In the genomic region with DNA sequence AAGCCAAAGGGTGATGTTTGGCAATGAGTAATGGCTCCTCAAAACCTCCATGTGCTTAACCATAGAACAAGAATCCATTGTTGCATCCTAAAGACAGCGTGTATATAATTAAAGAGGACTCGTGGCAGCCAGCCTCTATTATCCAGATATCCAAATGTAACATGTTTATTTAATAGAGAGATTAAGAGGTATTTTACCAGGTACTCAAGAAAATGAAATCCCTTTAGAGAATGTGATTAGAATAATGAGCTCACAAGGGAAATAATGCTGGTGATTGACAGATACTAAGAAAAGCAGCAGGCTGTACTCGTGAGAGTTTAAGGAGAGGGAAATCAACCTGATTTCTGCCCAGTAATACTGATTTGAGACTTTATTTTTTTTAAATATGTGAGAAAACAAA, we compare ENCODE assay signal across 23 mouse cellular contexts.
"Had no signal": no experiment of that assay in that cellular context is flagged by ENCODE, and none has a peak within 500 bp of the region (broad histone marks: within the 10 kb centered on the region; RNA-seq: fewer than 3 reads in every experiment).

No protein-coding gene starts in this region.

- H3K9me3 ChIP-seq: heart, embryonic 10.5 days; heart, embryonic 12.5 days; hindbrain, embryonic 10.5 days; hindbrain, embryonic 12.5 days; intestine, embryonic 15.5 days; limb, embryonic 10.5 days; limb, embryonic 12.5 days had no signal

- H3K4me1 ChIP-seq: heart, embryonic 10.5 days; heart, embryonic 12.5 days; hindbrain, embryonic 10.5 days; hindbrain, embryonic 12.5 days; intestine, embryonic 15.5 days; limb, embryonic 10.5 days; limb, embryonic 12.5 days had no signal

- H3K27me3 ChIP-seq: heart, embryonic 12.5 days; hindbrain, embryonic 12.5 days; intestine, embryonic 15.5 days; limb, embryonic 12.5 days had no signal

- H3K36me3 ChIP-seq: heart, embryonic 10.5 days; heart, embryonic 12.5 days; hindbrain, embryonic 10.5 days; hindbrain, embryonic 12.5 days; intestine, embryonic 15.5 days; limb, embryonic 10.5 days; limb, embryonic 12.5 days had no signal

- ATAC-seq: hindbrain, embryonic 16.5 days; inflammation-experienced regulatory T-cells, adult 6 months; intestine, embryonic 15.5 days; intestine, postnatal 0 days had no signal

- H3K4me2 ChIP-seq: heart, embryonic 12.5 days; hindbrain, embryonic 12.5 days; hindbrain, embryonic 14.5 days; intestine, embryonic 15.5 days; limb, embryonic 12.5 days had no signal

- DNase-seq: gastrocnemius, postnatal 14 days; gastrocnemius, postnatal 36 days; heart, adult 18-20 months; heart, postnatal 10 days; heart, postnatal 4 days; kidney, adult 18-20 months; kidney, adult 8-10 months; kidney, postnatal 10 days; kidney, postnatal 25 days; kidney, postnatal 4 days; liver had no signal

- H3K27ac ChIP-seq: heart, embryonic 10.5 days; hindbrain, embryonic 10.5 days; hindbrain, embryonic 12.5 days; hindbrain, embryonic 14.5 days; intestine, embryonic 15.5 days; left cerebral cortex, adult 2 months; limb, embryonic 10.5 days; limb, embryonic 12.5 days had no signal

- H3K4me3 ChIP-seq: heart, embryonic 10.5 days; heart, embryonic 12.5 days; hindbrain, embryonic 10.5 days; hindbrain, embryonic 12.5 days; intestine, embryonic 15.5 days; left cerebral cortex, adult 2 months; limb, embryonic 10.5 days; limb, embryonic 12.5 days had no signal

- H3K9ac ChIP-seq: heart, embryonic 12.5 days; hindbrain, embryonic 12.5 days; hindbrain, embryonic 14.5 days; intestine, embryonic 15.5 days; limb, embryonic 12.5 days had no signal
